Mouse (Mus musculus) liver, postnatal 0 days (tissue): ENCODE results near the gene Bcat2.

Source experiments
- CTCF ChIP-seq: sonication (generic); IDR thresholded peaks from 2 replicates; pipeline ENCODE4 v1.5.1; 2016; ENCODE audit warnings: antibody characterized with exemption, low read depth
- EP300 ChIP-seq: IDR thresholded peaks from 2 replicates; pipeline ENCODE4 v1.6.1; 2016; ENCODE audit warnings: antibody characterized with exemption, low read depth, mild to moderate bottlenecking

- TF ChIP-seq CTCF, result no peak
- TF ChIP-seq EP300, result no peak
Measured at GRCm38 (mm10) chr7:45635711-45636688, 66.0 kb downstream of the Bcat2 start.
